Mouse (Mus musculus): ENCODE measurements around the gene Cast.

Cast gene

DNA sequence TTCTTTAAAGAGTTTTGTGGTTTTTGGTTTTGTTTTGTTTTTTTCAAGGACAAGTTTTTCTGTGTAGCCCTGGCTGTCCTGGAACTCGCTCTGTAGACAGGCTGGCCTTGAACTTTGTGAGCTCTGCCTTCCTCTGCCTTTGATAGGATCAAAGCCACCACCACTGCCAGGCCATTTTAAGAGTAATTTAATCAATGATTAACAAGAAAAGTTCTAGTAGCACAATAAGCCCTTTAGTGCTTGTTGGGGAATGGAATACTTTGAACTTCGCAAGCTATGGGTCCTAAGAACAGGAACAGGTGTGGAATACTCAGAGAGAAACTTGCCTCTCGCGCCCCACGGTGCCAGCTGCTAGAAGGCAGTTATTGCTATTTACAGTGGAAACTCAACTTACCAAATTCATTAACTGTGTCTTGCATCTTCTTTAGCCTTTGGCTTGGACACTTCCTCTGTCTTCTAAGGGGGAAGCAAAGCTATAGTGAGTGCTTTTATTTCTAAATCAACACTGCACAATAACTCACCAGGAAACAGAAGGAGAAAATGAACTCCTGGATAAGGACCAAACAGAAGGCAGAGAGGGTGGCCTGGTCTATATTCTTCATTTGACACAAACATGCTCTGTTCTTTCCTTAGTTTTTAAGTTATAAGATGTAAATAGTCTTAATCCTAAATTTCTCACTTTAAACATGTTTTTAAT, 113.0 kb downstream of the Cast start:
- no peak for DNase-seq
